Mouse (Mus musculus) embryonic stem cell, embryonic (primary cell): ENCODE measurements at regions not wholly inside any gene's neighbourhood (a gene's known extent, or its start where the extent isn't known, plus 50 kb on each side); places are given as distances from the start of the nearest gene placed in this dataset.

Source experiments
- CTCF ChIA-PET, 4 experiments: fragments of 300-600 bp in 2 of 4; fragments of 350-600 bp in 2 of 4; sonication (Branson Sonifier 250); formaldehyde crosslinking; loops; one replicate each; lab custom pipeline; 2022; ENCODE audit warnings: inconsistent platforms in 2 of 4; lab: Charles Lee
- POLR2A ChIA-PET, 4 experiments: fragments of 300-600 bp in 2 of 4; fragments of 350-600 bp in 2 of 4; sonication (Branson Sonifier 250); formaldehyde crosslinking; loops; one replicate each; lab custom pipeline; 2022; ENCODE audit warnings: antibody characterized with exemption in 4 of 4, inconsistent platforms in 1 of 4; lab: Charles Lee

DNA sequence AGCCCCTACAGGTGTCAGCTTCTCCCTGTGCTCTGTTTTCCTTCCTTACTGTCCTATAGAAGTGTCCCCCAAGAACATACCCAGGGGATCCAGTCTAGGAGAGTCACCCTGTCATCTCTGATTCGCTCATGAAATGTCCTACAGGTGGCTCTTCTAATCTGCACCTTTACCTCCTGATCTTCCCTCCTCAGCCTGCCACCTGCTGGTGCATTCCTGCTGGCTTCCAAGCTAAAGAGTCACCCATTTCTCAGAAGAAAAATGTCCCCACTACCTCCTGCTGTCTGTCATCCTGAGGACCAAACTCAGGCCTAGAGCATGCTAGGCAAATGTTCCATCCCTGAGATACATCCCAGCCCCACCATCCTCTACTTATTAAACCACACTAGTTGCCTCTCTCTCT is 115.6 kb upstream of the Tox3 start:
- ChIA-PET CTCF (interaction anchor here in 1 of 4 experiments (0.7 to 1.7 kb wide), 2 partner anchors 14 to 320 kb away, joined by 3 to 4 read pairs; no protein-coding TSS in a partner anchor), POLR2A (no interaction called here)

DNA sequence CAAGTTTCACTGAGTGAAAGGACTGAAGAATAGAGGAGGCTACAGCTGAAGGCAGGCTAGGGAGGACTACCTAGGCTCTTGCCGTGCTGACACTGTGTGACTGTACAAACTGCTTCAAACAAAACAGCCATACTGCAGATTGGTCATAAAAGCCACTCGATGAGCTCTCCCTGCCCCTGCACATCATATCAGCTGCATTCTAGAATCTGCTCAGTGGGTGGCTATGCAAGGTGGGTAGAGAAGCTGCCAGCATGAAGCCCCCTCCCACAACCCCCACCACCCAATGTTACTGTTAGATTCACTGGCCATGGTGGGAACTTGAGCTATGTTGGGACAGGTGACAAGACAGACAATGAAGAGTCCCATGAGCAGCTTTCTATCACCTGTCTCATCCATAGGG is 107.2 kb upstream of the Tox3 start:
- CTCF ChIA-PET, result no interaction called here
- POLR2A ChIA-PET, result interaction anchor here in 1 of 4 experiments (0.8 kb wide), 1 partner anchor 18 kb away, joined by 3 read pairs; no protein-coding TSS in a partner anchor

DNA sequence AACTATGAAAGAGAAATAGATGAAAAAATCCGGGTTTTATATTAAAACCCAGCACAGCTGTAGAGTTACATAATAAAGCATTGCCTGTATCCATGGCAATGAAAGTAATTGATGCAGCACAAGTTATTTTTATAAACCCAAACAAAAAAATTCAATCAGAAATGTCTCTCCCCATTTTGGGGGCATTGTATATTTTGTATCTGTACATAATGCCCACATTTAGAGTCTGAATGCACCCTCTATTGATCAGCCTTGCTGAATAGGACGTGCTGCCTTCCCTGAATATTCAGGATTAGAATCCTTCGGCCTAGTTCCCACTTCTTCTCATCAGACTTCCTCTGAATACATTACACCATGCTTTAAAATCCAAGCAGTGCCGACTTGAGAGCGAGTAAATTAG is 106.0 kb upstream of the Tox3 start:
- ChIA-PET POLR2A (no interaction called here), CTCF (no interaction called here)

DNA sequence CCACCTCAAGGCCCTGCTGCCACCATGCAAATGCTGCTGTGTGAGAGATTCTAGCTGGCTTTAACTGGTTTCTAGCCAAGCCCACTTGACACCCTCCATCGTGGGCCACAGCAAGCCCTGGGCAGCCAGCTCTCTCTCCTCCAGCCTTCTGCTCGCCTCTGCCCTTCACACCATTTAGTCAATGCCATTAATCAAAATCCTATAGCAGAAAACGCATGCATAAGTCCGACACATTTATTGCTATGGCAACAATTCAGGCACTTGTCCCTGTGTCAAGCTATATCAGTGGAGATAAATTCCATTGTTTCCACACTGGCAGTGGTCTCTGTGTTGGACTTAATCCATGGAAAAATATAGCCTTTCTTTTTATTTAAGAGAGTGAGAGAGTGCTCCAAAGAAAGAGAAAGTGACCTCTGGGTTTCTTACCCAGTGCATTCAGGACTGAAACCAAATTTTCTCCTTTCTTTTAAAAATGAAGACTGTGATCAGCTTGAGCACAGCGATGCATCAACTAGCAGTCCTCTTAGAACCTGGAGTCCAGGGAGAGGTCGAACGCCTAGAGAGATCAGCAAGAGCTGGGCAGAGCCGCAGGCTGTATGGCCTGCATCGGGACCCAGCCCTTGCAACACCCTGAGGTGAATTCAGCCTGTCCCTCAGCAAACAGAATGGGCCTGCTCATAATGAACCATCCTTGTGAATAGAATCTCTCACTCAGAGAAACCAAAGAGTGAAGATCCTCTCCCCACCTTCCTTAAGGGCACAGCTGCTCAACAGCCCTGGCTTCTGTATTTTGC is 93.1 kb upstream of the Tox3 start:
- POLR2A ChIA-PET, result no interaction called here

DNA sequence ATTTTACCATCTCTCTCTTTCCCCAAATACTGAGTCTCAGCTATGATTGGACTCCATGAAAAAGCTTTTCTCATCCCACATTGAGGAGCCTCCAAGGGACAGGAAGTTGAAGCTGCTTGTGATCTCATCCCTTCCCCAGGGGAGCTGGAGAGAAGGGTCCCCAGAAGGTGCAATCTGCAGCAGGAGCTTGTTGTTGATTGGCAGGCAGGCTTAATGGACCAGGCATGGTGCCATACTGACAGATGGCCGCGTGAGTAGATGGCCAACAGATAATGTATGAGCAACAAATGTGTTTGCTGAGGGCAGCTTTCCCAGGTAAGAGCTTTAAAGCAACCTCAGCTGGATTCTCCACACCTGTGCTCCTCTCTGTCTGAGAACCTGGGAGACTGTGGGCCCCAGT is 65.9 kb upstream of the Tox3 start:
- ChIA-PET POLR2A (no interaction called here), CTCF (no interaction called here)

More for the DNA sequence above, 93.1 kb upstream of the Tox3 start:
- CTCF ChIA-PET, result no interaction called here
